Mouse (Mus musculus) embryonic facial prominence, embryonic 11.5 days (tissue): ENCODE results near the gene 9130213A22Rik. TPM values are rescaled to one million over a fixed set of nuclear protein-coding genes. Genes with fewer than 3 reads are reported as not detected.

Source experiments
- ATAC-seq: fragments of 200-750 bp; cut with Nextera tagmentation; replicated peaks from 2 replicates; pipeline ENCODE4 v1.8.0; 2017; ENCODE audit warnings: low read depth; ENCODE audit not compliant: insufficient number of reproducible peaks, low FRiP score, low TSS enrichment
- DNase-seq: peaks from one replicate; pipeline ENCODE4 v3.0.0-alpha.2; 2015; ENCODE audit warnings: low spot score
- H3K27ac ChIP-seq: fragments of 300-500 bp; sonication (generic); replicated peaks from 2 replicates; pipeline ENCODE4 v1.5.1; 2014; ENCODE audit warnings: mild to moderate bottlenecking, low read depth, low read length, control low read depth
- H3K27me3 ChIP-seq: fragments of 300-500 bp; sonication (generic); 2 replicates; pipeline ENCODE4 v1.6.1; 2014; ENCODE audit warnings: mild to moderate bottlenecking, low read length, moderate library complexity, mixed read lengths; ENCODE audit not compliant: control insufficient read depth, insufficient read depth
- H3K36me3 ChIP-seq: fragments of 300-500 bp; sonication (generic); replicated peaks from 2 replicates; pipeline ENCODE4 v1.6.1; 2014; ENCODE audit warnings: low read depth, mild to moderate bottlenecking, low read length, moderate library complexity, mixed read lengths; ENCODE audit not compliant: control insufficient read depth, insufficient read depth
- H3K4me1 ChIP-seq: fragments of 300-500 bp; sonication (generic); 2 replicates; pipeline ENCODE4 v1.6.1; 2014; ENCODE audit warnings: low read length, mixed read lengths; ENCODE audit not compliant: control insufficient read depth, insufficient read depth
- H3K4me2 ChIP-seq: fragments of 300-500 bp; sonication (generic); 2 replicates; pipeline ENCODE4 v1.6.1; 2014; ENCODE audit warnings: low read depth, mild to moderate bottlenecking, control low read depth, low read length, moderate library complexity
- H3K4me3 ChIP-seq: fragments of 300-500 bp; sonication (generic); 2 replicates; pipeline ENCODE4 v1.5.1; 2014; ENCODE audit warnings: low read depth, low read length, control low read depth
- H3K9ac ChIP-seq: fragments of 300-500 bp; sonication (generic); replicated peaks from 2 replicates; pipeline ENCODE4 v1.6.1; 2014; ENCODE audit warnings: mild to moderate bottlenecking, control low read depth, low read length
- H3K9me3 ChIP-seq: fragments of 300-500 bp; sonication (generic); replicated peaks from 2 replicates; pipeline ENCODE4 v1.6.1; 2016; ENCODE audit warnings: mild to moderate bottlenecking, low read length, inconsistent platforms, mixed read lengths; ENCODE audit not compliant: control insufficient read depth
- WGBS: fragments of 180-500 bp; shearing (Covaris S2); extraction: QIAGEN DNeasy Blood & Tissue Kit; methylation state at CpG from one replicate; pipeline ENCODE4 v1.1.7; 2014; 5-methylcytosine and 5-hydroxymethylcytosine counted together
- polyA plus RNA-seq: library from polyadenylated mRNA; unstranded; fragments of >200 nt; fragmentation: Nextera tagmentation; extraction: Ambion mirVana; gene quantifications from 2 replicates; pipeline ENCODE4 v1.2.1, GENCODE M21; 2014

Gene 9130213A22Rik
- polyA plus RNA-seq, 1 experiment from 2014 or later: not detected

- no peaks in the 10 kb centered on the region for H3K27me3 ChIP-seq
- ATAC-seq (no peak), DNase-seq (no peak)
- H3K4me1 ChIP-seq: no peaks in the 10 kb centered on the region
- no peak overlapping the region for H3K4me2 ChIP-seq
- no peak overlapping the region for H3K27ac ChIP-seq
- H3K9me3 ChIP-seq: no peaks in the 10 kb centered on the region
- WGBS: 72% methylated on average over 5 of the region's 5 CpGs
- H3K9ac ChIP-seq: no peak overlapping the region
- no peaks in the 10 kb centered on the region for H3K36me3 ChIP-seq
- H3K4me3 ChIP-seq: no peak overlapping the region
Observed at GRCm38 (mm10) chr11:69076572-69076971, 45.8 kb downstream of the 9130213A22Rik start.

- no peak overlapping the region for H3K27ac ChIP-seq
- ATAC-seq: no peak
- no peaks in the 10 kb centered on the region for H3K4me1 ChIP-seq
- no peak overlapping the region for H3K4me3 ChIP-seq
- no peak overlapping the region for H3K4me2 ChIP-seq
- 50% methylated on average over 8 of the region's 9 CpGs for WGBS
- DNase-seq: no peak
- no peaks in the 10 kb centered on the region for H3K36me3 ChIP-seq
- no peak overlapping the region for H3K9ac ChIP-seq
- H3K27me3 ChIP-seq: no peaks in the 10 kb centered on the region
- H3K9me3 ChIP-seq: no peaks in the 10 kb centered on the region
Observed at GRCm38 (mm10) chr11:69075764-69076479, 46.5 kb downstream of the 9130213A22Rik start.

- H3K4me2 ChIP-seq: no peak overlapping the region
- no peak overlapping the region for H3K27ac ChIP-seq
- no peak overlapping the region for H3K4me3 ChIP-seq
- no peak for ATAC-seq
- H3K36me3 ChIP-seq: no peaks in the 10 kb centered on the region
- no peak overlapping the region for H3K9ac ChIP-seq
- no peaks in the 10 kb centered on the region for H3K27me3 ChIP-seq
- H3K9me3 ChIP-seq: no peaks in the 10 kb centered on the region
- 39% methylated on average over 2 of the region's 2 CpGs for WGBS
- no peaks in the 10 kb centered on the region for H3K4me1 ChIP-seq
- no peak for DNase-seq
Observed at GRCm38 (mm10) chr11:69074776-69075069, 47.7 kb downstream of the 9130213A22Rik start.

GRCm38 (mm10) chr11:69073951-69074775 is 48.2 kb downstream of the 9130213A22Rik start:
- no peaks in the 10 kb centered on the region for H3K36me3 ChIP-seq
- DNase-seq (no peak), ATAC-seq (no peak)
- H3K4me1 ChIP-seq: no peaks in the 10 kb centered on the region
- no peak overlapping the region for H3K4me2 ChIP-seq
- WGBS: 49% methylated on average over 6 of the region's 6 CpGs
- H3K27ac ChIP-seq: no peak overlapping the region; the same call in 1 of the 2 replicates
- no peaks in the 10 kb centered on the region for H3K9me3 ChIP-seq
- peak overlapping the region; percentile 13; the same call in 1 of the 2 replicates for H3K9ac ChIP-seq
- H3K27me3 ChIP-seq: no peaks in the 10 kb centered on the region
- H3K4me3 ChIP-seq: no peak overlapping the region

DNA sequence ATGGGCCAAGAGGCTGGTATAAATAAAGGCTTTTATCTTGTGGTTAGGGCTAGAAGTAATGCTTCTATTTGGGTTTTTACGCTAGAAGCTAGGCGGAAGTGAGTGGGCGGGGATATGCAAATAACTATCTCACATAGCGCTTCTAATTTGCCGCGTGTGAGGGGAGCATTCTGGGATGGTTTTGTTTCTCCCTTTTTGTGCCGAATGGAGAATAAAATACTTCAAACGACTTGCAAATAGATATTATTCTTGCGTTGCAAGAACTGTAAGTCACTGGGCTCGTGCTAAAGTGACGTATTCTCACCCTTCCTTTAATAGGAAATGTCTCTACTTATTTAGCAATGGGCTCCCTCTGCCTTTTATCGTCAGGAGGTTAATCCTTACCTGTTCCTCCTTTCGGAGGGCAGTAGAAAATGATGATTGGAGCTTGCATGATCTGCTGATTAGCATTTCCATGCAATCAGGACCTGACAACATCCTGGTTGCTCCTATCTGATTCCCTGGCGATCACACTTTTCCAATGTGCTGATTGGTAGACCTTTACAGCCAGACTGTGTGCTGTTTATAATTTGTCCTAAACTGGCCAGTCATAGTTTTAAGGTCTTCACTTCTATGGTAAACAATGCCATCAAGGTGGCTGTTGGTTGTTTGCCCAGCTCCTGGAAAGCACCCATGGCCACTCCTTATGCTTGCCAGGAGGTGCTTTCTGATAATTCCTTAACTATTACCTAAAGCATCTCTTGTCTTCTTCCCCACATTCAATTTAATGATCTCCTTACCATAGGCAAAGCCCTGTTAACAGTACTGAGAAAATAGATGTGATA is 49.1 kb downstream of the 9130213A22Rik start:
- Histone ChIP-seq H3K4me1 (no peaks in the 10 kb centered on the region), H3K36me3 (no peaks in the 10 kb centered on the region), H3K27me3 (no peaks in the 10 kb centered on the region), H3K4me3 (peak overlapping the region; percentile 16), H3K4me2 (peak overlapping the region; percentile 43), H3K9ac (peak overlapping the region; percentile 56), H3K27ac (peak overlapping the region; percentile 52), H3K9me3 (no peaks in the 10 kb centered on the region)
- peak; percentile 81 for ATAC-seq
- 0% methylated on average over 14 of the region's 14 CpGs for WGBS
- peak; percentile 95 for DNase-seq

- ATAC-seq: no peak
Observed at GRCm38 (mm10) chr11:69072666-69073064, 49.7 kb downstream of the 9130213A22Rik start.

GRCm38 (mm10) chr11:69072234-69072633 is 50.2 kb downstream of the 9130213A22Rik start:
- no peak for ATAC-seq

More at GRCm38 (mm10) chr11:69072666-69073064, 49.7 kb downstream of the 9130213A22Rik start:
- peak overlapping the region; percentile 46 for H3K9ac ChIP-seq
- no peaks in the 10 kb centered on the region for H3K9me3 ChIP-seq
- H3K4me1 ChIP-seq: no peaks in the 10 kb centered on the region
- no peaks in the 10 kb centered on the region for H3K36me3 ChIP-seq
- H3K4me3 ChIP-seq: peak overlapping the region; percentile 16
- DNase-seq: no peak
- peak overlapping the region; percentile 43 for H3K4me2 ChIP-seq
- 11% methylated on average over 9 of the region's 9 CpGs for WGBS
- peak overlapping the region; percentile 52 for H3K27ac ChIP-seq
- no peaks in the 10 kb centered on the region for H3K27me3 ChIP-seq

More at GRCm38 (mm10) chr11:69072234-69072633, 50.2 kb downstream of the 9130213A22Rik start:
- Histone ChIP-seq H3K27me3 (no peaks in the 10 kb centered on the region), H3K4me3 (peak overlapping the region; percentile 16; the same call in 1 of the 2 replicates), H3K4me2 (peak overlapping the region; percentile 43), H3K36me3 (no peaks in the 10 kb centered on the region), H3K9me3 (no peaks in the 10 kb centered on the region), H3K9ac (no peak overlapping the region; the same call in 1 of the 2 replicates), H3K4me1 (no peaks in the 10 kb centered on the region), H3K27ac (peak overlapping the region; percentile 52; the same call in 1 of the 2 replicates)
- 86% methylated on average over 11 of the region's 11 CpGs for WGBS
- DNase-seq: no peak
